Mouse (Mus musculus): ENCODE data around the gene Tnfsf4. TPM values are rescaled to one million over a fixed set of nuclear protein-coding genes. Genes with fewer than 3 reads are reported as not detected.

Tnfsf4 gene
- polyA plus RNA-seq, 1 experiment from 2014 or later = not detected

DNA sequence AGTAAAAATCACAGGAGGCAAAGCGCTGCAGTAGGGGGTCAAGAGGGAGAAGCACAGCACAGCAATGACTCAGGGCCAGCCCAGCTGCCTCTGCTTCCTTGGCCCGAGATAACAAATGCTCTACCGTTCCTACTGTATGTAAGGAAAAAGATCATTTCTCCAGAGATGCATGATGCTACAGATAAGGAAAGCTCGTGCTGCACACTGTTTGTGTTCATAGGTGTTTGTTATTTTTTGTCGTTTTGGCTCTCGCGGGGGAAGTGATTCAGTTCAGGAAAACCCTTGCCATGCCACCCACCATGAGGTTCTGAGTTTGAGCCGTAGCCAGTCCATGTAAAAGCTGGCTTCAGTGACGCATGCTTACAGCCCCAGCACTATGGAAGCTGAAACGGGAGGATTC lies 2.3 kb upstream of the Tnfsf4 start:
- no peak for ATAC-seq
- H3K4me1 ChIP-seq (ENCODE audit: control insufficient read depth, insufficient read depth, low read length) = no peaks in the 10 kb centered on the region
- no peak overlapping the region for H3K9ac ChIP-seq (ENCODE audit: low read depth, low read length)
- H3K4me2 ChIP-seq (ENCODE audit: low read length) = no peak overlapping the region
- H3K27ac ChIP-seq (ENCODE audit: low read length) = no peak overlapping the region
- no peak overlapping the region for H3K4me3 ChIP-seq (ENCODE audit: low read depth, low read length)
- no peaks in the 10 kb centered on the region for H3K36me3 ChIP-seq (ENCODE audit: control insufficient read depth, insufficient read depth, low read length)
- H3K9me3 ChIP-seq (replicated peaks; ENCODE audit: control insufficient read depth, low read length, poor library complexity, severe bottlenecking) = no peaks in the 10 kb centered on the region
- WGBS = 85% methylated on average over 10 of the region's 10 CpGs
- H3K27me3 ChIP-seq (ENCODE audit: control insufficient read depth, insufficient read depth, low read depth, low read length) = no peaks in the 10 kb centered on the region

DNA sequence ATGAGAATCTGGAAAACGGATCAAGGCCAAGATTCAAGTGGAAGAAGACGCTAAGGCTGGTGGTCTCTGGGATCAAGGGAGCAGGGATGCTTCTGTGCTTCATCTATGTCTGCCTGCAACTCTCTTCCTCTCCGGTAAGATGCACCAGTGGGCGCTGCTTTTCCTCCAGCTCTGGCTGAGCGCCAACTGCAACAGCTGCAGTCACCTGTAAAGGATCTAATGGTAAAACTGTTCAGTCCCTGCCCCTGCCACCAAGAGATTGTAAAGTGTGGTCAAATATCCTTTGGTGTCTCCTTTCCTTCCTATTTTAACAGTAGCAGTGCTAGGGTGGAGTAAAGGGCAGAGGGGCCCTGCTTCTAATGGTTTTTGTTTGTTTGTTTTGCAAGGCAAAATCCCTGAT lies 401 bp downstream of the Tnfsf4 start:
- Histone ChIP-seq H3K36me3 (ENCODE audit: control insufficient read depth, insufficient read depth, low read length) (no peaks in the 10 kb centered on the region), H3K9me3 (replicated peaks; ENCODE audit: control insufficient read depth, low read length, poor library complexity, severe bottlenecking) (no peaks in the 10 kb centered on the region), H3K27ac (ENCODE audit: low read length) (no peak overlapping the region), H3K4me1 (ENCODE audit: control insufficient read depth, insufficient read depth, low read length) (no peaks in the 10 kb centered on the region), H3K9ac (ENCODE audit: low read depth, low read length) (no peak overlapping the region), H3K4me3 (ENCODE audit: low read depth, low read length) (no peak overlapping the region), H3K27me3 (ENCODE audit: control insufficient read depth, insufficient read depth, low read depth, low read length) (no peaks in the 10 kb centered on the region), H3K4me2 (ENCODE audit: low read length) (no peak overlapping the region)
- 62% methylated on average over 5 of the region's 5 CpGs for WGBS
- no peak for ATAC-seq

GRCm38 (mm10) chr1:161396351-161396750 lies 1.1 kb downstream of the Tnfsf4 start:
- H3K27me3 ChIP-seq (ENCODE audit: control insufficient read depth, insufficient read depth, low read depth, low read length) = no peaks in the 10 kb centered on the region
- no peak overlapping the region for H3K4me3 ChIP-seq (ENCODE audit: low read depth, low read length)
- no peak overlapping the region for H3K27ac ChIP-seq (ENCODE audit: low read length)
- H3K9ac ChIP-seq (ENCODE audit: low read depth, low read length) = no peak overlapping the region
- no peak for ATAC-seq
- no peaks in the 10 kb centered on the region for H3K9me3 ChIP-seq (replicated peaks; ENCODE audit: control insufficient read depth, low read length, poor library complexity, severe bottlenecking)
- H3K4me1 ChIP-seq (ENCODE audit: control insufficient read depth, insufficient read depth, low read length) = no peaks in the 10 kb centered on the region
- H3K4me2 ChIP-seq (ENCODE audit: low read length) = no peak overlapping the region
- H3K36me3 ChIP-seq (ENCODE audit: control insufficient read depth, insufficient read depth, low read length) = no peaks in the 10 kb centered on the region
- 93% methylated on average over 10 of the region's 10 CpGs for WGBS

DNA sequence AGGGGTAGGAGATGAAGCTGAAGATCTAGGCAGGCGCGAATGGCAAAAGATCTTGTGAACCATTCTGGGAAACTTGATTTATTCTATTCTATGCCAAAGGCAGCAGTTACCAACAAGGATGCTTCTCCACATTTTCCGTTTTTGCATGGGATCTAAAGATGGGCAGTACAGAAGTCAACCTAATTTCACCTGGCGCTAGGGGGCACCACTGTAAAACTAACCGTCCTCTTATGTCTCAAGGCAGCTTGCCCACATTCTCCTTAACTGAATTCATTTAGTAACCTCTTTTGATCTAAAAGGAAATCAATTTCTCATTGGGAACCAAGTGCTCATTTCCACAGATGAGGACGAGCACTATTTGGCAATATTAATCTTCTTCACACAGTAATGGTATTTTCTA lies 4.9 kb downstream of the Tnfsf4 start:
- H3K4me3 ChIP-seq (ENCODE audit: low read depth, low read length) = no peak overlapping the region
- peaks cover 6% of the 10 kb centered on the region; the same call in 1 of the 2 replicates for H3K9me3 ChIP-seq (replicated peaks; ENCODE audit: control insufficient read depth, low read length, poor library complexity, severe bottlenecking)
- H3K27me3 ChIP-seq (ENCODE audit: control insufficient read depth, insufficient read depth, low read depth, low read length) = no peaks in the 10 kb centered on the region
- no peak; the same call in 1 of the 2 replicates for ATAC-seq
- H3K4me2 ChIP-seq (ENCODE audit: low read length) = no peak overlapping the region
- WGBS = 29% methylated on average over 6 of the region's 6 CpGs
- no peaks in the 10 kb centered on the region for H3K36me3 ChIP-seq (ENCODE audit: control insufficient read depth, insufficient read depth, low read length)
- H3K27ac ChIP-seq (ENCODE audit: low read length) = no peak overlapping the region
- H3K4me1 ChIP-seq (ENCODE audit: control insufficient read depth, insufficient read depth, low read length) = no peaks in the 10 kb centered on the region
- no peak overlapping the region for H3K9ac ChIP-seq (ENCODE audit: low read depth, low read length)

GRCm38 (mm10) chr1:161403061-161403460 lies 7.9 kb downstream of the Tnfsf4 start:
- Histone ChIP-seq H3K4me3 (ENCODE audit: low read depth, low read length) (no peak overlapping the region), H3K9ac (ENCODE audit: low read depth, low read length) (no peak overlapping the region), H3K27ac (ENCODE audit: low read length) (no peak overlapping the region), H3K36me3 (ENCODE audit: control insufficient read depth, insufficient read depth, low read length) (no peaks in the 10 kb centered on the region), H3K4me2 (ENCODE audit: low read length) (no peak overlapping the region), H3K27me3 (ENCODE audit: control insufficient read depth, insufficient read depth, low read depth, low read length) (no peaks in the 10 kb centered on the region), H3K4me1 (ENCODE audit: control insufficient read depth, insufficient read depth, low read length) (no peaks in the 10 kb centered on the region), H3K9me3 (replicated peaks; ENCODE audit: control insufficient read depth, low read length, poor library complexity, severe bottlenecking) (peaks cover 6% of the 10 kb centered on the region; the same call in 1 of the 2 replicates)
- 50% methylated on average over 2 of the region's 2 CpGs for WGBS
- ATAC-seq = no peak

DNA sequence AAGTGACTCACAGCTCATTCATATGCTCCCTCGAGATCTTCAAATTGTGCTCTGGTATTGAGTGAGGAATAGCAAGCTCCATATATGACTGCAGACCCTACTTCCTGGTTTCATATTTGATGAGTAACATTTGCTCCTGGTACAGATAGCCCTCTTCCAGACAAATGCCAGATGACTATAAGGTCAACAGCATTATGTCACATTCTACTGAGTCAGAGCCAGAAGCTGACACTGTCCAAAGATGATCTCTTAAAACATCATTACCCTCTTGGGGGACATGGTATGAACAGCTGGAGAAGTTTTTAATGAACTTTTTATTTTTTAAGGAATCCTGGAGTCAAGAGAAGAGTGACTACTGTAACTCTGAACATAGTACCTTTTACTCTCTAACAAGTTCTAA lies 11.3 kb downstream of the Tnfsf4 start:
- Histone ChIP-seq H3K27ac (ENCODE audit: low read length) (no peak overlapping the region), H3K4me1 (ENCODE audit: control insufficient read depth, insufficient read depth, low read length) (no peaks in the 10 kb centered on the region), H3K9me3 (replicated peaks; ENCODE audit: control insufficient read depth, low read length, poor library complexity, severe bottlenecking) (peaks cover 6% of the 10 kb centered on the region; the same call in 1 of the 2 replicates), H3K36me3 (ENCODE audit: control insufficient read depth, insufficient read depth, low read length) (no peaks in the 10 kb centered on the region), H3K9ac (ENCODE audit: low read depth, low read length) (no peak overlapping the region), H3K27me3 (ENCODE audit: control insufficient read depth, insufficient read depth, low read depth, low read length) (no peaks in the 10 kb centered on the region), H3K4me3 (ENCODE audit: low read depth, low read length) (no peak overlapping the region), H3K4me2 (ENCODE audit: low read length) (no peak overlapping the region)
- ATAC-seq = no peak
- WGBS = 92% methylated on average over 1 of the region's 1 CpGs

DNA sequence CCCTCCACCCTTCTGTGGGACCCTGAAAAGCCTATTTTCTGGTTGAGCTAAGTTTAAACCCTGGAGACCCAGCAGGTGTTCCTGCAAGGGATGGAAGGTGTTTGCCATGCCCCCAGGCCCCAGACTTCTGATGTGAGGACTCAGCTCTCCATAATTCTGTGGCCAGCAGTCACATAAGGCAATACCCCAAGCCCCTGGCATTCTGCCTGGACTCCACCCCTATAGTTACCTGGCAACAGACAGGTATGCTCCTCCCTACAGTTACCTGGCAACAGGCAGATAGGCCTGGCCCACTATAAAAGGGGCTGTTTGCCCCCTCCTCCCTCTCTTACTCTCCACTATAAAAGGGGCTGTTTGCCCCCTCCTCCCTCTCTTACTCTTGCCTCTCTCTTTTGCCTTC lies 24.7 kb downstream of the Tnfsf4 start:
- Histone ChIP-seq H3K9me3 (replicated peaks; ENCODE audit: control insufficient read depth, low read length, poor library complexity, severe bottlenecking) (no peaks in the 10 kb centered on the region), H3K27me3 (ENCODE audit: control insufficient read depth, insufficient read depth, low read depth, low read length) (no peaks in the 10 kb centered on the region), H3K9ac (ENCODE audit: low read depth, low read length) (no peak overlapping the region), H3K4me3 (ENCODE audit: low read depth, low read length) (no peak overlapping the region), H3K4me1 (ENCODE audit: control insufficient read depth, insufficient read depth, low read length) (no peaks in the 10 kb centered on the region), H3K27ac (ENCODE audit: low read length) (no peak overlapping the region), H3K4me2 (ENCODE audit: low read length) (no peak overlapping the region), H3K36me3 (ENCODE audit: control insufficient read depth, insufficient read depth, low read length) (no peaks in the 10 kb centered on the region)
- ATAC-seq = no peak

GRCm38 (mm10) chr1:161420646-161421045 lies 25.4 kb downstream of the Tnfsf4 start:
- Histone ChIP-seq H3K9me3 (replicated peaks; ENCODE audit: control insufficient read depth, low read length, poor library complexity, severe bottlenecking) (no peaks in the 10 kb centered on the region), H3K4me3 (ENCODE audit: low read depth, low read length) (no peak overlapping the region), H3K36me3 (ENCODE audit: control insufficient read depth, insufficient read depth, low read length) (no peaks in the 10 kb centered on the region), H3K27me3 (ENCODE audit: control insufficient read depth, insufficient read depth, low read depth, low read length) (no peaks in the 10 kb centered on the region), H3K4me2 (ENCODE audit: low read length) (no peak overlapping the region), H3K9ac (ENCODE audit: low read depth, low read length) (no peak overlapping the region), H3K4me1 (ENCODE audit: control insufficient read depth, insufficient read depth, low read length) (no peaks in the 10 kb centered on the region), H3K27ac (ENCODE audit: low read length) (no peak overlapping the region)
- 85% methylated on average over 9 of the region's 9 CpGs for WGBS
- ATAC-seq = no peak

DNA sequence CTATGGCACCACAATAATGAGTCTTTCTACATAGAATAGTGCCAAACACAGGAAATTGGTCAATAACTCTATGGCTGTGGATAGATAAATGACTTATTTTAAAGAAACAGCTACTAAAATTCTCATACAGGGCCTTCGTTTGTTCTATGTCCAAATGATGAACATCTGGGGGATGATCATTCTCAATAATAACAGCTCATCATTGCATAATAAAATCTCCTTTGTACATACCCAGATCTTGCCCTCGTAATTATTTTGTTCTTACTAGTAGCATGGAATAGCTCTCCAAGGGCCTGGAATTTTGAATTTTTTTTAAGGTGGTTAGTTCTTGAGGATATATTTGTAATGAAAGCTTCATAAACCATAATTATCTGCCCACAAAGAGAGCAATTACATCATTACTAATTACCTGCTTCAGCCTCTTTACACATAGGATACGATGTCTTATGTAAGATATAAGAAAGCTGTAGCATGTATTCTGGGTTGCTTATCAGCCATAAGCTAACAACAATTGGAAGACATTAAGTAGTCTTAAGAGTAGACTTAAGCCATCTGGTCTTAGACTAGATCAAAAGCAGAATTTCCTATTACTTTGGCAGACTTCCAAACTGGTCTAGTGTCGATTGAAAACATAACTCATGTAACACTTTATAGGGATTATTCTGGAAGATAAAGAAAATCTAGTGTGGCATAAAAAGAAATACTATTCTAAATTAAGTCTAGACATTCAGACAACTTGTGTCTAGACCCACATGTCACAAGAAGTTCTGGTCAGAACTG lies 31.3 kb downstream of the Tnfsf4 start:
- Histone ChIP-seq H3K27me3 (ENCODE audit: control insufficient read depth, insufficient read depth, low read depth, low read length) (no peaks in the 10 kb centered on the region), H3K4me1 (ENCODE audit: control insufficient read depth, insufficient read depth, low read length) (no peaks in the 10 kb centered on the region), H3K4me2 (ENCODE audit: low read length) (no peak overlapping the region), H3K9ac (ENCODE audit: low read depth, low read length) (no peak overlapping the region), H3K4me3 (ENCODE audit: low read depth, low read length) (no peak overlapping the region), H3K27ac (ENCODE audit: low read length) (no peak overlapping the region), H3K36me3 (ENCODE audit: control insufficient read depth, insufficient read depth, low read length) (no peaks in the 10 kb centered on the region), H3K9me3 (replicated peaks; ENCODE audit: control insufficient read depth, low read length, poor library complexity, severe bottlenecking) (no peaks in the 10 kb centered on the region)
- ATAC-seq = no peak
- WGBS = 77% methylated on average over 4 of the region's 4 CpGs

Data from midbrain, embryonic 16.5 days (tissue).